Mouse (Mus musculus) regulatory T cell (primary cell): Measurements from ENCODE around the gene Zbtb21.
"Not testable (repeated sequence)": the region's sequence is repeated elsewhere in the genome, so short reads cannot be mapped to it uniquely, and the experiment has no call there.

Experiments used
- in situ Hi-C: fragments of 300-600 bp; cut with MboI, MseI; formaldehyde crosslinking; loops from one replicate; pipeline ENCODE4 v1.15.1; 2025; ENCODE audit warnings: high pct_unique_total_duplicates

The Zbtb21 gene

DNA sequence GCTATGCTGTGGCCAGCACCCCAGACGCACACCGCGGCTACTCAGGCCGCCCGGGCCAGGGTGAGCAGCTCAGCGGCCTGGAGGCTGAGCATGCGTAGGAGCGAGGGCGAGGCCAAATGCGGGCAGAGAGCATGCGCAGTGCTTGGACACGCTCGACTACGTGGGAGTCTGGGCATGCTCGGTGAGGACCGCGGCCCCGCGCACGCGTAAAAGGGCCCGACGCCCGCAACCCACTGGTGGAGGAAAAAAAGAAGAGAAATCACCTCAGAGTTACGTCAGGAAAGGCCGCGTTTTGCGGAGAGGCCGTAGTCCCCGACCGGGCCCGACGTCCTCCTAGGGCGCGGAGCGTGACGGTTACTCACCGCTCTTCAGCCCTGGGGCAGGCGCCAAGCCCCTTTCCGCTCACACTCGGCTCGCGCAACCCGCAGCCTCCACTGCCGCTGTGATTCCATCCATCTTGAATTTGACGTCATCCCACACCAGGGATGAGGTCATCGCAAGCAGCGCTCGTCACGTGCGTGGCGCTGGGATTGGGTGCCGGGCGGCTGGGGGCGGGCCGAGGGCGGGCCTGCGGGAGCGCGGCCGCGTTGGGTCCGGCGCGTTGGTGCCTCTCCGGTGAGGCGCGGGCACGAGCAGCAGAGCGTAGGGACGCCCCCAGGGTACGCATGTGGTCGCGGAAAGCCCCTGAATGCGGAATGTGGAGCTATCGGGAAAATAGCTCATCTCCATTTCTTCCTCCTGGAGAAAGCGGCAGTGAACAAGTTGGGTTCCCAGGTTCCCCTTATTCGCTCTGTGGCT, at the start of gene Zbtb21, which contains the start of gene C2cd2:
TSS of gene Zbtb21 (minus strand) at position 472 of the 798 bp plus-strand sequence.
TSS of gene C2cd2 (minus strand) at position 448 of the 798 bp plus-strand sequence.
- in situ Hi-C loops: loop anchor here (10.0 kb wide), 1 partner anchor 428 kb away; no protein-coding TSS in a partner anchor

DNA sequence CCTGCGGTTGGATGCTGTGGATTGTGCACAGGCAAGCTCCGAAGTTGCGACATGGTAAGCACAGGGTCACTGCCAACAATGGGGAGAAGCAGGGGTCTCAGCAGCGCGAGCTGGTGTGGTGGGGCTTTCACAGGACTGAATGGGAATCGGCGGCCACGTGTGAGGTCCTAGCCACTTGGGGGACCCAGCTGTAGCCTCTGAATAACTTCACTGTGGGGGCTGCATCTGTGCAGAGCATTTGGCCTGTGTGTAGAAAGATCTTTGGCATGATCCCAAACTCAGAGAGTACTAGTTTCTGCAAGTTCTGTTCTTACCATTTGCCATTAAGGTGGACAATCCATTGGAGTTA, 34.9 kb upstream of the Zbtb21 start:
- in situ Hi-C loops: loop anchor here (5.0 kb wide), 2 partner anchors 40 to 85 kb away; partner anchors contain the start of gene A630089N07Rik

- in situ Hi-C loops: loop anchor here (5.0 kb wide), 2 partner anchors 39 to 86 kb away; partner anchors contain the start of gene A630089N07Rik
Measured at GRCm38 (mm10) chr16:97996616-97997382, 34.4 kb upstream of the Zbtb21 start, which contains the start of gene B230307C23Rik. Gene B230307C23Rik (plus strand): TSS chr16:97997315.

- in situ Hi-C loops: loop anchor here (5.0 kb wide), 2 partner anchors 39 to 86 kb away; partner anchors contain the start of gene A630089N07Rik
Measured at GRCm38 (mm10) chr16:97995849-97996615, 33.6 kb upstream of the Zbtb21 start.

DNA sequence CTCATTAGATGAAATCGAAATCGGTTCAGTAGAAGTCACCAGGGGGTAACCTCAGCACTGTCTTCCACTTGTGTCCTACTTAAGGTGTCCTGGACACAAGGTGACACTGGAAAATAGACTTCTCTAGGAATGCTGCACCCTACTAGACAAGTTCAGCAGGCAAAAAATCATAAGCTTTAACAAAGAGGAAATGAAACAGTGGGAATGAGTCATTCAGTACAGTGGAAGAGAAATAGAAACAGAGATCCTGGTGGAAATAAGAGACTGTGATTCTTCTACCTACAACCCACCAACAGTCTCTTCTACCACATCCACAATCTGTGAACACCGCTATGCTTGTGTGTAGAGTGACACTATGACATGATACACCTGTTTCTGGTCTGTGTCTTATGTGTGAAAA, 30.1 kb upstream of the Zbtb21 start:
- in situ Hi-C loops: not testable (repeated sequence)

GRCm38 (mm10) chr16:97991517-97991916, 29.1 kb upstream of the Zbtb21 start:
- in situ Hi-C loops: no loop called here

GRCm38 (mm10) chr16:97984589-97984988, 22.2 kb upstream of the Zbtb21 start:
- in situ Hi-C loops: no loop called here

DNA sequence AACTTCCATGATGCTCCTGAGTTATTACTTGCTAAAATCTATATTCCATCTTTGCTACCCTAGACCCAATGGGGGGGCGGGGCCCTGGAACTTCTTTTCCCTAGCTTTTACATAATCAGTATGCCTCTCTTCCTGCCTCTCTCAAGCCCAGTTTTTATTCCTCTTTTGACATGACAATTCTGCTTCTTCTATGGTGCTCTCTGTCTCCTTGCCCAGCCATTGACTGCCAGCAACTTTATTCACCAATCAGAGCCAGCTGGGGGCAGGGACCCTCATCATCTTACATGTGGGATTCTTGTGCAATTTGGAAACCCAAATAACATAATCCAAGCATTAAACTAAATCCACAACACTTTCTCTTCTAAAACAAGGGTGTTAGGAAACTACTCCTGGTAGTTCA, 18.9 kb upstream of the Zbtb21 start:
- in situ Hi-C loops: no loop called here

- in situ Hi-C loops: no loop called here
Measured at GRCm38 (mm10) chr16:97977722-97978121, 15.3 kb upstream of the Zbtb21 start.

- in situ Hi-C loops: no loop called here
Measured at GRCm38 (mm10) chr16:97977277-97977676, 14.9 kb upstream of the Zbtb21 start.

GRCm38 (mm10) chr16:97963956-97964540, 1.6 kb upstream of the Zbtb21 start:
- in situ Hi-C loops: loop anchor here (10.0 kb wide), 1 partner anchor 429 kb away; no protein-coding TSS in a partner anchor

GRCm38 (mm10) chr16:97961381-97962150, 856 bp downstream of the Zbtb21 start:
- in situ Hi-C loops: loop anchor here (10.0 kb wide), 1 partner anchor 427 kb away; no protein-coding TSS in a partner anchor

- in situ Hi-C loops: loop anchor here (10.0 kb wide), 1 partner anchor 426 kb away; no protein-coding TSS in a partner anchor
Measured at GRCm38 (mm10) chr16:97960348-97960747, 2.1 kb downstream of the Zbtb21 start.

- in situ Hi-C loops: loop anchor here (5.0 kb wide), 2 partner anchors 39 to 41 kb away; partner anchors contain the start of gene B230307C23Rik
Measured at GRCm38 (mm10) chr16:97958401-97958973, 3.9 kb downstream of the Zbtb21 start.

GRCm38 (mm10) chr16:97957626-97958025, 4.8 kb downstream of the Zbtb21 start:
- in situ Hi-C loops: loop anchor here (5.0 kb wide), 2 partner anchors 40 kb away; partner anchors contain the start of gene B230307C23Rik

- in situ Hi-C loops: loop anchor here (5.0 kb wide), 2 partner anchors 39 to 41 kb away; partner anchors contain the start of gene B230307C23Rik
Measured at GRCm38 (mm10) chr16:97956011-97956410, 6.4 kb downstream of the Zbtb21 start.

GRCm38 (mm10) chr16:97953300-97953699, 9.1 kb downstream of the Zbtb21 start:
- in situ Hi-C loops: no loop called here

DNA sequence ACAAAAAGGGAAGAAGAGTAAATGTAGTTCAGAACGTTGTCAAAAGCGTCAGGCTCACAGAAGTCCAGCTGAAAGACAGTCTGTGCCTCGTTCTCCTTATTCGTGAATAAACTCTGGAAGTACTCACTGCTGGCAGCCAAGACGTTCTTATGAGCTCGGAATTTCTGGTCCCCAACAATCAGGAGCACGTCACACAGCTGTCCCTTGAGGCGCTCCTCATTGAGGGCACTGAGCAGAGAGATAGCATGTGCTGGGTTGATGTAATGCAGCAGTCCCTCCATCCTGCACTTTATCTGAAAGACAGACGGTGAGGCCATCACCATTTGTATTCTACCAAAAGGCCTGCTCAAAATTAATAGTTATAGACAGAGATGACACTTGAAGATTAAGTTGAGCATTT, 9.6 kb downstream of the Zbtb21 start:
- in situ Hi-C loops: no loop called here

DNA sequence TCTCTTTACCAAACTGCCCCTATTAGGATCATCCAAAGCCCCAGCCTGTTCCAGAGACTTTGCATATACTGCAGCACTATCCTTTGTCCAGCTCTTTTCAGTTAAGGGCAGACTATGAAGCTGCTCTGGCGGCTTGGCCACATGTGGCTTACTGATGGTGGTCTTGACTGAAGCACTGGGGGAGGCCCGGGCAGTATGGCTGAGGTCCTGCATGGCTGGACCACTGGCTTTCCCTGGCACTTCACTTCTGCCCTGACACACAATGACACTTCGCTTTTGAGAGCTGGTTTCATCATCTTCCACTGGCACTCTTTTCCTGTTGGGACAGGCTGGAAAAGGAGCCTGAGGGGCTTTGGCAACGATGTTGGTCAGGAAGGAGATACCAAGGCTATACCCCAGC, 10.1 kb downstream of the Zbtb21 start:
- in situ Hi-C loops: no loop called here
